ENCODE assay signal across 9 mouse cellular contexts in genomic region chr12:52288941-52289567, GRCm38 (mm10).
DNase-seq lines count a peak whose midpoint lies in the region; ATAC-seq and TF ChIP-seq lines count a peak whose summit lies in the region.
"Had no signal": no experiment of that assay in that cellular context is flagged by ENCODE, and none has a peak within 500 bp of the region (broad histone marks: within the 10 kb centered on the region; RNA-seq: fewer than 3 reads in every experiment).

No protein-coding gene starts in this region.

- DNase-seq in lung, postnatal 0 days (ENCODE audit: low spot score), result peak; percentile 49
- no peak for DNase-seq in lung, postnatal 4 days
- DNase-seq in forebrain, embryonic 10.5 days (ENCODE audit: extremely low spot score, low spot score), result peak; percentile 32
- no peak for DNase-seq in frontal cortex, postnatal 14 days (ENCODE audit: low spot score in 2 of 2)
- DNase-seq: cerebellum, adult 11 months had no signal

- H3K9me3 ChIP-seq in lung, postnatal 0 days (ENCODE audit: low read length), result no peaks in the 10 kb centered on the region
- no peaks in the 10 kb centered on the region for H3K9me3 ChIP-seq in forebrain, embryonic 10.5 days
- H3K9me3 ChIP-seq in limb, embryonic 13.5 days, result no peaks in the 10 kb centered on the region
- no peaks in the 10 kb centered on the region for H3K9me3 ChIP-seq in stomach, embryonic 16.5 days (replicated peaks; ENCODE audit: control insufficient read depth, low read length)
- H3K9me3 ChIP-seq in intestine, embryonic 15.5 days, result no peaks in the 10 kb centered on the region

- no peak overlapping the region for H3K4me3 ChIP-seq in lung, postnatal 0 days (ENCODE audit: low read depth, low read length)
- H3K4me3 ChIP-seq in forebrain, embryonic 10.5 days, result peak overlapping the region; percentile 16; the same call in 1 of the 2 replicates
- H3K4me3 ChIP-seq in limb, embryonic 13.5 days, result no peak overlapping the region
- no peak overlapping the region for H3K4me3 ChIP-seq in stomach, embryonic 16.5 days (replicated peaks; ENCODE audit: low read length)
- H3K4me3 ChIP-seq in intestine, embryonic 15.5 days (replicated peaks), result no peak overlapping the region
- H3K4me3 ChIP-seq: heart, adult 2 months had no signal

- H3K27me3 ChIP-seq in lung, postnatal 0 days (replicated peaks; ENCODE audit: insufficient read depth, low read length), result no peaks in the 10 kb centered on the region
- no peaks in the 10 kb centered on the region for H3K27me3 ChIP-seq in forebrain, embryonic 10.5 days (ENCODE audit: poor library complexity, severe bottlenecking)
- H3K27me3 ChIP-seq in limb, embryonic 13.5 days, result no peaks in the 10 kb centered on the region
- H3K27me3 ChIP-seq in stomach, embryonic 16.5 days (ENCODE audit: control insufficient read depth, insufficient read depth, low read length), result no peaks in the 10 kb centered on the region
- H3K27me3 ChIP-seq in intestine, embryonic 15.5 days (replicated peaks), result no peaks in the 10 kb centered on the region

- peak overlapping the region; percentile 62 for H3K27ac ChIP-seq in lung, postnatal 0 days (ENCODE audit: low read length)
- H3K27ac ChIP-seq in forebrain, embryonic 10.5 days, result peak overlapping the region; percentile 83
- H3K27ac ChIP-seq in limb, embryonic 13.5 days, result peak overlapping the region; percentile 39; the same call in 1 of the 2 replicates
- H3K27ac ChIP-seq in stomach, embryonic 16.5 days (ENCODE audit: low read length), result peak overlapping the region; percentile 55
- no peak overlapping the region for H3K27ac ChIP-seq in intestine, embryonic 15.5 days
- H3K27ac ChIP-seq: heart, adult 2 months had no signal

- ATAC-seq in lung, postnatal 0 days, result peak; percentile 59
- ATAC-seq in limb, embryonic 13.5 days (ENCODE audit: low FRiP score, low read depth), result peak; percentile 71
- no peak for ATAC-seq in stomach, embryonic 16.5 days (ENCODE audit: insufficient read depth, low FRiP score)
- ATAC-seq in intestine, embryonic 15.5 days, result no peak

- TF ChIP-seq EP300 in lung, postnatal 0 days (IDR thresholded peaks at IDR 0.05), result no peak

- 32% methylated on average over 11 of the region's 11 CpGs for WGBS in lung, postnatal 0 days
- 55% methylated on average over 11 of the region's 11 CpGs for WGBS in forebrain, embryonic 10.5 days
- 46% methylated on average over 11 of the region's 11 CpGs for WGBS in limb, embryonic 13.5 days
- 51% methylated on average over 11 of the region's 11 CpGs for WGBS in stomach, embryonic 16.5 days
- WGBS in intestine, embryonic 15.5 days, result 57% methylated on average over 11 of the region's 11 CpGs

- H3K36me3 ChIP-seq in lung, postnatal 0 days (ENCODE audit: insufficient read depth, low read length), result no peaks in the 10 kb centered on the region
- no peaks in the 10 kb centered on the region for H3K36me3 ChIP-seq in forebrain, embryonic 10.5 days (replicated peaks)
- no peaks in the 10 kb centered on the region for H3K36me3 ChIP-seq in limb, embryonic 13.5 days
- no peaks in the 10 kb centered on the region for H3K36me3 ChIP-seq in stomach, embryonic 16.5 days (ENCODE audit: control insufficient read depth, insufficient read depth, low read length)
- no peaks in the 10 kb centered on the region for H3K36me3 ChIP-seq in intestine, embryonic 15.5 days

- no peak for TF ChIP-seq CTCF in lung, postnatal 0 days (IDR thresholded peaks at IDR 0.05)

- H3K4me1 ChIP-seq in lung, postnatal 0 days (ENCODE audit: insufficient read depth, low read depth, low read length), result peaks cover 4% of the 10 kb centered on the region; the same call in 1 of the 2 replicates
- peaks cover 36% of the 10 kb centered on the region for H3K4me1 ChIP-seq in forebrain, embryonic 10.5 days
- peaks cover 49% of the 10 kb centered on the region for H3K4me1 ChIP-seq in limb, embryonic 13.5 days
- H3K4me1 ChIP-seq in stomach, embryonic 16.5 days (ENCODE audit: control insufficient read depth, insufficient read depth, low read length), result 0 out of 2 replicates have a peak, but pooled peaks cover 8% of the 10 kb centered on the region
- H3K4me1 ChIP-seq in intestine, embryonic 15.5 days (replicated peaks), result peaks cover 7% of the 10 kb centered on the region

- no peak overlapping the region for H3K4me2 ChIP-seq in lung, postnatal 0 days (replicated peaks; ENCODE audit: low read depth, low read length)
- peak overlapping the region; percentile 23; the same call in 1 of the 2 replicates for H3K4me2 ChIP-seq in limb, embryonic 13.5 days (replicated peaks)
- H3K4me2 ChIP-seq in stomach, embryonic 16.5 days (ENCODE audit: low read depth, low read length), result no peak overlapping the region
- no peak overlapping the region for H3K4me2 ChIP-seq in intestine, embryonic 15.5 days (replicated peaks)

- no peak overlapping the region for H3K9ac ChIP-seq in lung, postnatal 0 days (replicated peaks; ENCODE audit: low read depth)
- H3K9ac ChIP-seq in limb, embryonic 13.5 days, result no peak overlapping the region
- H3K9ac ChIP-seq in stomach, embryonic 16.5 days (ENCODE audit: low read length), result no peak overlapping the region
- H3K9ac ChIP-seq in intestine, embryonic 15.5 days, result no peak overlapping the region

Comparison
In these comparisons a context has a peak if more than half of its experiments do, and no peak if none do; other contexts are left out.
1. DNase-seq: peak in lung, postnatal 0 days (single experiment) and forebrain, embryonic 10.5 days (single experiment); none in lung, postnatal 4 days (0 of 2) and frontal cortex, postnatal 14 days (0 of 2).
2. ATAC-seq: peak in lung, postnatal 0 days (single experiment) and limb, embryonic 13.5 days (single experiment); none in stomach, embryonic 16.5 days (single experiment) and intestine, embryonic 15.5 days (single experiment).